Mouse (Mus musculus) lung, embryonic 16.5 days (tissue): ENCODE results near the gene 4933409G03Rik. TPM values are rescaled to one million over a fixed set of nuclear protein-coding genes. Genes with fewer than 3 reads are reported as not detected.

Experiments
- polyA plus RNA-seq: library from polyadenylated mRNA; unstranded; fragments of >200 nt; fragmentation: Nextera tagmentation; extraction: Ambion mirVana; gene quantifications from 2 replicates; pipeline ENCODE4 v1.2.1, GENCODE M21; 2015

4933409G03Rik gene
- polyA plus RNA-seq, 1 experiment from 2014 or later: not detected

Other genes with a start within 250 kb of the 4933409G03Rik start
- 7.9 and 13.0 TPM in 2 replicates for gene Stk39, start 110.1 kb upstream of the 4933409G03Rik start, polyA plus RNA-seq
- gene 4932414N04Rik, start 74.1 kb downstream of the 4933409G03Rik start, polyA plus RNA-seq: not detected in 2 replicates